Mouse (Mus musculus) embryo, embryonic 11.5 days (tissue): ENCODE results near the gene Egln3.

Source experiments
- DNase-seq: peaks from one replicate; pipeline ENCODE4 v3.0.0-alpha.2; 2012; ENCODE audit warnings: low read depth, low spot score

Gene Egln3

DNA sequence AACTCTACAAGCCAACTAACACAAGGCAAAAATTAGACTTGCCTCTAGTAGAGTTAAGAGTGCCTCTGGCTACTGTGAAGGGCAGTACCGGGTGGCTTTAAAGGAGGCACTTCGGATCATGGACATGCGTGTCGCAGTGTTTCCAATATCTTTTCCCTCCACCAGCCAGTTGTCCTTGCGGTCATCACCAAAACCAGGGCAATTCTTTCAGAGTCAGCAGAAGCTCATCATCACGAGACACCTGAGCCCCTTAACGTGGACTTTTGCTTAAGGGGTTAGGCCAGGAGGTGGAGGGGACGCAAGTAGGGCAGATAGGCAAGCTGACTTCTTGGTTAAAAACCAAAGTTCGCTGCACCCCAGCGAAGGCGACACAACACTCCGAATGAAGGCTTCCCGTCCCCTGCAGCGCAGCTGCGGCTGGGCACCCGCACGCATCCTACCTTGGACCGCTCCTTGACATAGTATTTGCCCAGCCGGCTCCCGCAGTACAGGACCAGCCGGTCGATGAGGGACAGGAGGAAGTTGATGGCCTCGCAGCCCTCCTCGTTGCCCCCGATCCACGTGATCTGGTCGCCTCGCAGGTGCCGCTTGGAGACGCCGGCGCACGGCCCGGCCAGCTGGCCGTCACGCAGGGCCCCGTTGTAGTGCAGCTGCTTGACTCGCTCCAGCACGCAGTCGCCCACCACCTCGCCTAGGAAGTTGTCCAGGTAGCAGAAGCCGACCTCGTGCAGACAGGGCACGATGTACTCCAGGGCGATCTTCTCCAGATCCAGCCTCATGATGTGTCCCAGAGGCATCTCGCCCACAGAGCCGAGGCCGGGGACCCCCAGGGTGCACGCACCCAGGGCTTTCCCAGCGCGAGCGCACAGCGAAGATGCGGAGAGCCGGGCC lies 650 bp downstream of the Egln3 start:
- no peak for DNase-seq

GRCm38 (mm10) chr12:54202276-54202675 lies 1.4 kb downstream of the Egln3 start:
- no peak for DNase-seq

DNA sequence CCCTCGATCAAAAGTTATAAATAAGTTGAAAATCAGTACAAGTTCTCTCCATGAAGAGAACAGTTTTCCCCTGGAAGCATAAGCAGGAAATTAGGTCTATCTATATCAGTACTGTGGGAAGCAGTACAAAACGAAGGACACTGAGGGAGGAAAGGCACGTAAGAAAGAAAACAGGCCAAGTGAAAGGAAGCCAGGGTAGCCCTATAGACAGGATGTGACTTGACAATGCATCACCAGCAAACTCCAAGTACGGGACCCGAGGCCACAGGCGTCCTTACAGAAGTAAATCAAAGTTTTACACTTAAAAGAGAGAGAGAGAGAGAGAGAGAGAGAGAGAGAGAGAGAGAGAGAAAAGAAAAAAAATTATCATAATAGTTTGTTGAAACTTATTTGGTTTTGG lies 2.8 kb downstream of the Egln3 start:
- no peak for DNase-seq

DNA sequence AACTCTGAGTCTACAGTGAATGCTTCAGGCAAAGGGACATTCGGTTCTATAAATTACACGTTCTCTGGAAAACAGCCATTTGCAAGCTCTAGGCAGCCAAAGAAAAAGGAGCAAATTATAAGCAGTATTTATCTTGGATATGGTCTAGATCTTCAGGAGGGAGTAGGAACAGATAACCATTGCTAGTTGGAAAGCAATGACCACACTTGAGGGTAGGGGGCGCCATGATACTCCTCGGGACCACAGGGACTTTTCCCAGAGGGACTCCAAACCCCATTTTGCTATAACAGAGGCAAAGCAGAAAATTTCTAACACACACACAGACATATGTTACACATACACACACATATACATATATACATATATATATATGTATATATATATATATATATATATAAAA lies 3.5 kb downstream of the Egln3 start:
- DNase-seq: no peak

DNA sequence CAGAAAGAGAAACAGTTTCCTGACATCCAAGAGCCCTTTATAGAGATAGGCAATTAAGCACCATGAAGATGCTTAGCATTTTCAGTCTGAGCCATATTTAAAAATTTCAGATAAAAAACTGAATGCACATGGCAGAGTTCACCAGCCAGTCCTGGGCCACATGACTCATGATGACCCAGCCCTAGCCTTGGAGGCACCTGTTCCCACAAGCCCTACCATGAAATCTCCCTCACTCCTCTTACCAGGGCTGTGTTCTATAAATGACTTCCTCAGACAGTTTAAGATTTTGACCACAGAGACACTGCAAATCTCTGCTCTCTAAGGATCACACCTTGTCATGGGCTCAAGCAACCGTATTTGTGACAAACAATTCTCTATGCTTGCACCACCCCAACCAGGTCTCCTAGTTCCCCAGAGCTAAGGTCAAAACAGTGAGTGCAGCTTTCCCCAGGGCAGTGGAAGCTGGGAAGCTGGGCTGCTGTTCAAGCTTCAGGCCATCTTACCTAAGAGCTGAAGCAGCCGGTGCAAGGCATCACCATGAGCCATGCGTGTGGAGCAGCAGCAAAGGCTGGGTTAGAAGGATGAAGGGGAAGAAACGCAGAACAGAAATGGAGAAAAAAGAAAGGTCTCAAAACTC lies 5.3 kb downstream of the Egln3 start:
- DNase-seq: no peak

GRCm38 (mm10) chr12:54197849-54198248 lies 5.8 kb downstream of the Egln3 start:
- DNase-seq: no peak

- no peak for DNase-seq
Observed at GRCm38 (mm10) chr12:54197301-54197782, 6.3 kb downstream of the Egln3 start.

GRCm38 (mm10) chr12:54196881-54197280 lies 6.8 kb downstream of the Egln3 start:
- DNase-seq: no peak

DNA sequence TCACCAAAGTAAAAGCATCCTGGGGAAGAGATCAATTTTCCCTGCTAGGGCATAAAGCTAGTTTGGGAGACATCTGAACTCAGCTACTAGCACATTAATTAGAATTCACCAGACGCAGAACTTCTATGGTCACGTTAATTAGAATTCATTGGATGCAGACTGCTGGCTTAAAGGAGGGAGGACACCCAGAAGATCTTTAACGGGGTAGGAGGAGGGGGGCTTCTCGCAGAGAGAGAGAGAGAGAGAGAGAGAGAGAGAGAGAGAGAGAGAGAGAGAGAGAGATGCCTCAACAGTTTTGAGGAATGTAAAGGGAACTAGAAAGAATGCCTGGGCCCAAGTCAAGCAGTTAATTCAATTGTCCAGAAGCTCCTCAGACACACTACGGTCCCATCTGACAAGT lies 9.5 kb downstream of the Egln3 start:
- no peak for DNase-seq

- DNase-seq: no peak
Observed at GRCm38 (mm10) chr12:54192305-54192661, 11.4 kb downstream of the Egln3 start.

GRCm38 (mm10) chr12:54191608-54192304 lies 11.9 kb downstream of the Egln3 start:
- peak; percentile 73 for DNase-seq

GRCm38 (mm10) chr12:54191181-54191580 lies 12.5 kb downstream of the Egln3 start:
- no peak for DNase-seq

DNA sequence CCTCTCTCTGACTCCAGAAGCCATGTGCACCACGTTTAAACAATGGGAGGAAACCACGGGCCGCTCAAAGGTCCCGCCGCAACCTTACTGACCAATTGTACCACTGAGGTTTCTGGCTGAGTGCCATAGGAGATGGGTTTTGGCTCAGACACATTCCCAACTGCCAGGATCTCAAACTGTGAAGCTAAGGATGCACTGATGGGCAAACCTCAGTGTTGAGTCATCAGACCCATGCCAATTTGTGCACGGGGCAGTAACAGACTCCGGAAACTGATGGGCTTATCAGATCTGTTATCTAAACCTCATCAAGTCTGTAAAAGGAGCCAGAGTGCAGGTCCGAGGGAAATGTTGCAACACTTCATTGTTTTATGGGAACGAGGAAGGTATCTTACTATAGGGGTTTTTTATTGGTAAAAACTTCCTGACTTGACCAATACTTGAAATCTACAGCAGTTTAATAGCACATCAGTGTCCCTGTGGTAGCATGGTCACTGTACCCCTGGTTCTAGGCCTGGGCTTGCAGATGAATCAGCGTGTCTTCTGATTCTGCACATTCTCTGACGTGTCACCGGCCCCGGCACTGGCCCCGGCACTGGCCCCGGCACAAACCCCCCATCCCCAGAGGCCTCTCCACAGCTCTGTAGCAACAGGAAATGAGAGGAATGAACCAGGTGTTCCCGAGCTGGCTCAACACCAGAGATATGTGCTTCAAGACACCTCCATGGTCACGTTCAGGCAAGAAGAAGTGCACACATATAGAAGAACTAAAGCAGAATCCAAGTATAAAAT lies 15.7 kb downstream of the Egln3 start:
- no peak for DNase-seq

- no peak for DNase-seq
Observed at GRCm38 (mm10) chr12:54186926-54187623, 16.6 kb downstream of the Egln3 start.

GRCm38 (mm10) chr12:54184264-54184663 lies 19.4 kb downstream of the Egln3 start:
- DNase-seq: no peak

DNA sequence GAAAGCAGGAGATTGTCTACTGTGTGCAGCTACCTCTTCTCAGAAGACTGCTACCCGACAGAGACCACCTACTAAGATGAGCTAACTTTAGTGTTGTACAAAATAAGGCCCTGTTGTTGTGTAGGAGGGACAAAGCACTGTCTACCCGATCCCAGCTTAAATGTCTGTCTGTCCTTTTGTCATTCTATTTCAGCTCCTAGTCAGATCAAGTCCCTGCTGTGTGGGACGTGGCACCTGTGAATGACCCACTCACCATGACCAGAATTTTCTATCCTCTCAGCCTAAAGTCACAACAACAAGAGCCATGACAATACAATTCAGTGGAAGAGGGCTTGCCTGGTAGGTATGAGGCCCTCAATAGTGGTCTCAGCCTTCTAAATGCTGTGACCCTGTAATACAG lies 25.3 kb downstream of the Egln3 start:
- DNase-seq: no peak

DNA sequence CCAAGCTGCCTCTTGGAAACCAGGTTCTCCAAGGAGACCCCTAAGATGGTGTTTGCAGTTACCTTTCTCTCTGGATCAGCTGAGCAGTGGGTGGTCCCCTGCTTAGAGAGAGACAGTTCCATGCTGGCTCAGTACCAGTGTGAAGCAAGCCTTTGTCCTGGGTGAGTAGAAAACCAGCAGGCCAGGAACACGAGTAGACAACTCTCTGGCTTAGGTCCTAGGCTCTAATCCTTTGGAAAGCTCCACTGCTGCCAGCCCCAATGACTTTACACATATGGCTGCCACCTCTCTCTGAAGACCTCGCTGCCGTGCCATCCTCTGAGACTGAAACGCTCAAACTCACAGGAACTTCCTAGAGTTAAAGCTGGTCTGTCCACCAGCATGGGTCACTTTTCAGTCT lies 34.9 kb downstream of the Egln3 start:
- no peak for DNase-seq

GRCm38 (mm10) chr12:54167737-54168136 lies 35.9 kb downstream of the Egln3 start:
- no peak for DNase-seq

DNA sequence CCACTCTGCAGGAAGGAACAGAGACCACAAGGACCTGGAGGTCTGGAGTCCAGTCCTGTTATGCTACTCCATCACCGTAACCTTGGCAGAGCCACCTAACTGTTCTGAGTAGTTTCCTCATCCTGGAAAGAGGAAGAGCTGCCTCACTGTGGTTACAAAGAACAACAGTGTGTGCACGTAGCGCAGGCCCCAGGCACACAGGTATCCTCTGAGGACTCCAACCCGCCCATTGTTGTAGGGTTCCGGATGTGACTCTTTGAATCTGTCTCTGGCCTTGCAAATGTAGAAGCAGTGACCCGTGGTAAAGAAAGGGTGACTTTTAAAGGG lies 39.0 kb downstream of the Egln3 start:
- no peak for DNase-seq

GRCm38 (mm10) chr12:54164040-54164723 lies 39.5 kb downstream of the Egln3 start:
- DNase-seq: no peak

- DNase-seq: no peak
Observed at GRCm38 (mm10) chr12:54163166-54163565, 40.5 kb downstream of the Egln3 start.
